Mouse (Mus musculus) kidney, postnatal 0 days (tissue): ENCODE results near the gene Tnfsf10. TPM values are rescaled to one million over a fixed set of nuclear protein-coding genes. Genes with fewer than 3 reads are reported as not detected.

Source experiments
- ATAC-seq: fragments of 200-750 bp; cut with Nextera tagmentation; replicated peaks from 2 replicates; pipeline ENCODE4 v1.8.0; 2017; ENCODE audit warnings: low read depth, moderate number of reproducible peaks, moderate TSS enrichment, moderate library complexity; ENCODE audit not compliant: low FRiP score
- DNase-seq: peaks from one replicate; pipeline ENCODE4 v3.0.0-alpha.2; 2016; ENCODE audit warnings: low spot score
- H3K27ac ChIP-seq: fragments of 300-500 bp; sonication (generic); 2 replicates; pipeline ENCODE4 v1.5.1; 2014; ENCODE audit warnings: mild to moderate bottlenecking
- H3K27me3 ChIP-seq: fragments of 300-500 bp; sonication (generic); 2 replicates; pipeline ENCODE4 v1.6.1; 2014; ENCODE audit warnings: low read length, mixed read lengths; ENCODE audit not compliant: insufficient read depth
- H3K36me3 ChIP-seq: fragments of 300-500 bp; sonication (generic); 2 replicates; pipeline ENCODE4 v1.6.1; 2014; ENCODE audit warnings: low read length, mixed read lengths; ENCODE audit not compliant: insufficient read depth
- H3K4me1 ChIP-seq: fragments of 300-500 bp; sonication (generic); replicated peaks from 2 replicates; pipeline ENCODE4 v1.6.1; 2014; ENCODE audit warnings: antibody characterized with exemption, low read length, mixed read lengths; ENCODE audit not compliant: insufficient read depth
- H3K4me2 ChIP-seq: fragments of 300-500 bp; sonication (generic); 2 replicates; pipeline ENCODE4 v1.6.1; 2014; ENCODE audit warnings: mild to moderate bottlenecking, low read length, moderate library complexity, mixed read lengths
- H3K4me3 ChIP-seq: fragments of 300-500 bp; sonication (generic); replicated peaks from 2 replicates; pipeline ENCODE4 v1.5.1; 2014; ENCODE audit warnings: low read depth, low read length
- H3K9ac ChIP-seq: fragments of 300-500 bp; sonication (generic); 2 replicates; pipeline ENCODE4 v1.6.1; 2014; ENCODE audit warnings: low read depth, low read length
- H3K9me3 ChIP-seq: fragments of 300-500 bp; sonication (generic); replicated peaks from 2 replicates; pipeline ENCODE4 v1.6.1; 2016; ENCODE audit warnings: low read length, inconsistent platforms, mixed read lengths
- CTCF ChIP-seq: IDR thresholded peaks from 2 replicates; pipeline ENCODE4 v1.5.1; 2016; ENCODE audit warnings: antibody characterized with exemption, low read depth, mild to moderate bottlenecking, moderate library complexity
- WGBS: fragments of 180-500 bp; shearing (Covaris S2); extraction: QIAGEN DNeasy Blood & Tissue Kit; methylation state at CpG from one replicate; pipeline ENCODE4 v1.1.7; 2014; 5-methylcytosine and 5-hydroxymethylcytosine counted together
- polyA plus RNA-seq: library from polyadenylated mRNA; unstranded; fragments of >200 nt; fragmentation: Nextera tagmentation; extraction: Ambion mirVana; gene quantifications from 2 replicates; pipeline ENCODE4 v1.2.1, GENCODE M21; 2015

Gene Tnfsf10
- polyA plus RNA-seq, 1 experiment from 2014 or later = 4.1 TPM

GRCm38 (mm10) chr3:27348462-27348861 lies 31.6 kb downstream of the Tnfsf10 start:
- WGBS = 76% methylated on average over 5 of the region's 5 CpGs
- Histone ChIP-seq H3K27me3 (no peaks in the 10 kb centered on the region), H3K9me3 (no peaks in the 10 kb centered on the region), H3K9ac (no peak overlapping the region), H3K4me1 (no peaks in the 10 kb centered on the region), H3K27ac (no peak overlapping the region), H3K4me2 (no peak overlapping the region), H3K36me3 (no peaks in the 10 kb centered on the region), H3K4me3 (no peak overlapping the region)
- no peak for TF ChIP-seq CTCF
- DNase-seq (no peak), ATAC-seq (no peak)

GRCm38 (mm10) chr3:27351105-27351504 lies 34.3 kb downstream of the Tnfsf10 start:
- H3K4me3 ChIP-seq = no peak overlapping the region
- ATAC-seq = peak; percentile 59
- H3K4me2 ChIP-seq = no peak overlapping the region
- DNase-seq = peak; percentile 71
- H3K4me1 ChIP-seq = no peaks in the 10 kb centered on the region
- TF ChIP-seq CTCF = no peak
- H3K27me3 ChIP-seq = no peaks in the 10 kb centered on the region
- no peaks in the 10 kb centered on the region for H3K9me3 ChIP-seq
- 49% methylated on average over 9 of the region's 9 CpGs for WGBS
- H3K9ac ChIP-seq = no peak overlapping the region
- no peaks in the 10 kb centered on the region for H3K36me3 ChIP-seq
- H3K27ac ChIP-seq = no peak overlapping the region

- Histone ChIP-seq H3K9me3 (no peaks in the 10 kb centered on the region), H3K9ac (no peak overlapping the region), H3K27ac (no peak overlapping the region), H3K4me1 (no peaks in the 10 kb centered on the region), H3K27me3 (no peaks in the 10 kb centered on the region), H3K36me3 (no peaks in the 10 kb centered on the region), H3K4me2 (no peak overlapping the region), H3K4me3 (no peak overlapping the region)
- no peak for ATAC-seq
- WGBS = 83% methylated on average over 2 of the region's 2 CpGs
- no peak for DNase-seq
- no peak for TF ChIP-seq CTCF
Observed at GRCm38 (mm10) chr3:27359100-27359720, 42.4 kb downstream of the Tnfsf10 start.

GRCm38 (mm10) chr3:27370125-27370524 lies 53.3 kb downstream of the Tnfsf10 start:
- ATAC-seq (peak; percentile 74; the same call in 1 of the 2 replicates), DNase-seq (peak; percentile 79)
- no peaks in the 10 kb centered on the region for H3K36me3 ChIP-seq
- H3K4me1 ChIP-seq = peaks cover 9% of the 10 kb centered on the region; the same call in 1 of the 2 replicates
- no peak overlapping the region for H3K4me3 ChIP-seq
- no peak overlapping the region for H3K27ac ChIP-seq
- peaks cover 43% of the 10 kb centered on the region for H3K27me3 ChIP-seq
- WGBS = 5% methylated on average over 10 of the region's 10 CpGs
- 0 out of 2 replicates have a peak, but pooled peaks have one; percentile 16 for TF ChIP-seq CTCF
- H3K9ac ChIP-seq = no peak overlapping the region
- H3K9me3 ChIP-seq = no peaks in the 10 kb centered on the region
- no peak overlapping the region for H3K4me2 ChIP-seq

GRCm38 (mm10) chr3:27370582-27371275 lies 53.9 kb downstream of the Tnfsf10 start:
- no peaks in the 10 kb centered on the region for H3K9me3 ChIP-seq
- H3K27ac ChIP-seq = no peak overlapping the region
- no peaks in the 10 kb centered on the region for H3K36me3 ChIP-seq
- peaks cover 43% of the 10 kb centered on the region for H3K27me3 ChIP-seq
- H3K4me1 ChIP-seq = peaks cover 9% of the 10 kb centered on the region; the same call in 1 of the 2 replicates
- 3% methylated on average over 20 of the region's 20 CpGs for WGBS
- peak overlapping the region; percentile 7 for H3K4me3 ChIP-seq
- DNase-seq (no peak), ATAC-seq (no peak)
- no peak overlapping the region for H3K9ac ChIP-seq
- H3K4me2 ChIP-seq = no peak overlapping the region
- TF ChIP-seq CTCF = no peak

GRCm38 (mm10) chr3:27371276-27371621 lies 54.4 kb downstream of the Tnfsf10 start, which contains the start of gene Ghsr:
Gene Ghsr (plus strand): TSS chr3:27371351.
- Histone ChIP-seq H3K9me3 (no peaks in the 10 kb centered on the region), H3K27ac (no peak within 1 kb of the TSS), H3K4me3 (peak within 1 kb of the TSS; percentile 18), H3K4me2 (peak within 1 kb of the TSS; percentile 41), H3K27me3 (peaks cover 43% of the 10 kb centered on the region), H3K36me3 (no peaks in the 10 kb centered on the region), H3K4me1 (peaks cover 9% of the 10 kb centered on the region; the same call in 1 of the 2 replicates), H3K9ac (no peak within 1 kb of the TSS)
- no peak for ATAC-seq
- DNase-seq = no peak
- TF ChIP-seq CTCF = no peak
- WGBS = 2% methylated on average over 19 of the region's 19 CpGs
